Mouse (Mus musculus): ENCODE measurements around the gene Tmem184c. TPM values are rescaled to one million over a fixed set of nuclear protein-coding genes. Genes with fewer than 3 reads are reported as not detected.

Tmem184c gene
- polyA plus RNA-seq, 1 experiment = 8.0 TPM

DNA sequence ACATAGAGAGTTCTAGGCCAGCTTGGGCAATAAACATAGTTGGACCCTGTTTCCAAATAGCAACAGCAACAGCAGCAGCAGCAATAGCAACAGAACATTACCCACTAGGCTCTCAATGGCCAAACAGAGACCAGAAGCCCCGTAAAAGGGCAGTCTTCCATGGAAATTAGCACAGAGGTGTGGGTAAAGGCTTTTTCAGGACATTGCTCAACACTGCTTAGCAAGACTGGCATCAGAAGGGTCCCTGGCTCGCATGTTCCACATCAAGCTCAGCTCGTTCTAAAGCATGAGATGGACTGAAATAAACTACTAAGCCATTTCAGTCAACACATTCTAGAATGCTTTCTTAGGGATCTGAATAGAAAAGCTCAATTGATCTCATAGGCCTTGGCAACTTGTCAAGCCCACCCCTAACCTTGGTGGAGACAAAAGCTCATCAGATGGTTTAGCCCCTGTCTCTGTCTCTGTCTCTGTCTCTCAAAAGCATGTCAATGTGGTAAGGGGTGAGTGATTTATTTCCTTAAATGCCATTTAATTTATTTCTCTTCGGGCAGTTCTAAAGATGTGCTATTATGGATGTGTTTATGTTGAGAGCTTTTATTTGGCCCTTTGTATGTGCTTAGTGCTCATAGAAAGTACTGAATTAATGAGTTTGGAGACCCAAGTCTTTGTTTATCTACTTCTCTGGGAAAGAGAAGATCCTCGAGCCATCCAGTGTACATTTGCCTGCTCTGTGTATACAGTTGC lies 29.8 kb upstream of the Tmem184c start:
- Histone ChIP-seq H3K27me3 (ENCODE audit: control insufficient read depth, insufficient read depth, insufficient read length) (no peaks in the 10 kb centered on the region), H3ac (ENCODE audit: control insufficient read depth, insufficient read length) (no peak overlapping the region), H3K79me2 (ENCODE audit: control insufficient read depth, insufficient read depth) (no peaks in the 10 kb centered on the region), H3K4me2 (ENCODE audit: low read depth) (no peak overlapping the region), H3K36me3 (ENCODE audit: control insufficient read depth, insufficient read depth) (no peaks in the 10 kb centered on the region), H3K4me3 (no peak overlapping the region)
- no peak for TF ChIP-seq TCF12 (IDR thresholded peaks at IDR 0.05; ENCODE audit: insufficient read depth, poor library complexity, severe bottlenecking)
- TF ChIP-seq MYOD1 (IDR thresholded peaks at IDR 0.05; ENCODE audit: control insufficient read depth in 1 of 3, insufficient read length in 2 of 3, low read depth in 2 of 3) = no peak
- TF ChIP-seq USF1 (IDR thresholded peaks at IDR 0.05; ENCODE audit: low read depth) = no peak
- TF ChIP-seq TCF3 (IDR thresholded peaks at IDR 0.05; ENCODE audit: insufficient read length, low read depth) = no peak
- no peak for TF ChIP-seq POLR2A (IDR thresholded peaks at IDR 0.05; ENCODE audit: insufficient read length, low read depth)
- TF ChIP-seq REST (IDR thresholded peaks at IDR 0.05; ENCODE audit: insufficient read depth, insufficient read length) = no peak

GRCm38 (mm10) chr8:77637593-77637992 lies 27.1 kb upstream of the Tmem184c start:
- H3K27me3 ChIP-seq (ENCODE audit: control insufficient read depth, insufficient read depth, insufficient read length) = no peaks in the 10 kb centered on the region
- no peak overlapping the region for H3ac ChIP-seq (ENCODE audit: control insufficient read depth, insufficient read length)
- no peak overlapping the region for H3K4me3 ChIP-seq
- H3K36me3 ChIP-seq (ENCODE audit: control insufficient read depth, insufficient read depth) = no peaks in the 10 kb centered on the region
- H3K79me2 ChIP-seq (ENCODE audit: control insufficient read depth, insufficient read depth) = no peaks in the 10 kb centered on the region
- TF ChIP-seq POLR2AphosphoS2 (IDR thresholded peaks at IDR 0.05; ENCODE audit: insufficient read length, low read depth) (no peak), MYOD1 (IDR thresholded peaks at IDR 0.05; ENCODE audit: control insufficient read depth in 1 of 3, insufficient read length in 2 of 3, low read depth in 2 of 3) (peak; percentile 73 to 90 (median 88)), MYOG (IDR thresholded peaks at IDR 0.05; ENCODE audit: control insufficient read depth in 1 of 3, insufficient read depth in 1 of 3, insufficient read length in 2 of 3, low read depth in 2 of 3) (peak in 2 of 3 experiments; percentile 67 to 69), REST (IDR thresholded peaks at IDR 0.05; ENCODE audit: insufficient read depth, insufficient read length) (no peak), TCF12 (IDR thresholded peaks at IDR 0.05; ENCODE audit: insufficient read depth, poor library complexity, severe bottlenecking) (peak; percentile 52)
- H3K4me2 ChIP-seq (ENCODE audit: low read depth) = no peak overlapping the region

GRCm38 (mm10) chr8:77634035-77634434 lies 23.5 kb upstream of the Tmem184c start:
- Histone ChIP-seq H3K36me3 (ENCODE audit: control insufficient read depth, insufficient read depth) (no peaks in the 10 kb centered on the region), H3K4me3 (no peak overlapping the region), H3K79me2 (ENCODE audit: control insufficient read depth, insufficient read depth) (no peaks in the 10 kb centered on the region), H3ac (ENCODE audit: control insufficient read depth, insufficient read length) (no peak overlapping the region), H3K4me2 (ENCODE audit: low read depth) (no peak overlapping the region), H3K27me3 (ENCODE audit: control insufficient read depth, insufficient read depth, insufficient read length) (no peaks in the 10 kb centered on the region)
- TF ChIP-seq MAX (IDR thresholded peaks at IDR 0.05; ENCODE audit: low read depth) (no peak), MYOD1 (IDR thresholded peaks at IDR 0.05; ENCODE audit: control insufficient read depth in 1 of 3, insufficient read length in 2 of 3, low read depth in 2 of 3) (no peak), REST (IDR thresholded peaks at IDR 0.05; ENCODE audit: insufficient read depth, insufficient read length) (no peak), USF1 (IDR thresholded peaks at IDR 0.05; ENCODE audit: low read depth) (no peak), CEBPB (IDR thresholded peaks at IDR 0.05; ENCODE audit: insufficient read depth, poor library complexity, severe bottlenecking) (no peak), TCF3 (IDR thresholded peaks at IDR 0.05; ENCODE audit: insufficient read length, low read depth) (no peak), POLR2A (IDR thresholded peaks at IDR 0.05; ENCODE audit: insufficient read length, low read depth) (no peak), TCF12 (IDR thresholded peaks at IDR 0.05; ENCODE audit: insufficient read depth, poor library complexity, severe bottlenecking) (no peak), SRF (IDR thresholded peaks at IDR 0.05; ENCODE audit: control insufficient read depth, insufficient read length, low read depth) (no peak), POLR2AphosphoS2 (IDR thresholded peaks at IDR 0.05; ENCODE audit: insufficient read length, low read depth) (no peak), MYOG (IDR thresholded peaks at IDR 0.05; ENCODE audit: control insufficient read depth in 1 of 3, insufficient read depth in 1 of 3, insufficient read length in 2 of 3, low read depth in 2 of 3) (no peak), E2F4 (IDR thresholded peaks at IDR 0.05; ENCODE audit: insufficient read depth) (no peak)

- no peaks in the 10 kb centered on the region for H3K79me2 ChIP-seq (ENCODE audit: control insufficient read depth, insufficient read depth)
- H3K36me3 ChIP-seq (ENCODE audit: control insufficient read depth, insufficient read depth) = no peaks in the 10 kb centered on the region
- no peak for TF ChIP-seq POLR2AphosphoS2 (IDR thresholded peaks at IDR 0.05; ENCODE audit: insufficient read length, low read depth)
- no peak for TF ChIP-seq SRF (IDR thresholded peaks at IDR 0.05; ENCODE audit: control insufficient read depth, insufficient read length, low read depth)
- TF ChIP-seq USF1 (IDR thresholded peaks at IDR 0.05; ENCODE audit: low read depth) = no peak
- no peak for TF ChIP-seq E2F4 (IDR thresholded peaks at IDR 0.05; ENCODE audit: insufficient read depth)
- no peak overlapping the region for H3K4me2 ChIP-seq (ENCODE audit: low read depth)
- H3K4me3 ChIP-seq = no peak overlapping the region
- H3ac ChIP-seq (ENCODE audit: control insufficient read depth, insufficient read length) = no peak overlapping the region
- no peaks in the 10 kb centered on the region for H3K27me3 ChIP-seq (ENCODE audit: control insufficient read depth, insufficient read depth, insufficient read length)
Observed at GRCm38 (mm10) chr8:77633211-77633610, 22.7 kb upstream of the Tmem184c start.

DNA sequence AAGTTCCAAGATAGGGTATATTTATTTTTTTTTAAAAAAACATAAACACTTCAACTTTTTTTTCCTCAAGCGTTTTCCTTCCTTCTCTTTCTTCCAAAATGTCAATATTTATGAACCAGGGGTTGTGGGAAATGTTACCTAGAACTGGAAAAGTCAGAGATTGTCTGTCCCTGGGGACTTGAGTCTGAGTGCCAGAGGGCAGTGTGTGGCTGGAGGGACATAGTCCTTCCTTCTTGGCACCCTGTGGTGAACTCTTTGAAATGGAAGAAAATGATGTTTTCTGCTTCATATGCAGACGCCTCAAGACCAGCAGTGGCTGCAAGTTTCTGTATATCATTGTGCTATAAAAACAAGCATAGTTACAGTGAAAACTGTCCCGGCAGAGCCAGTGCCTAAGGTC lies 20.2 kb upstream of the Tmem184c start:
- TF ChIP-seq TCF3 (IDR thresholded peaks at IDR 0.05; ENCODE audit: insufficient read length, low read depth) (no peak), POLR2AphosphoS2 (IDR thresholded peaks at IDR 0.05; ENCODE audit: insufficient read length, low read depth) (no peak), TCF12 (IDR thresholded peaks at IDR 0.05; ENCODE audit: insufficient read depth, poor library complexity, severe bottlenecking) (no peak), MYOG (IDR thresholded peaks at IDR 0.05; ENCODE audit: control insufficient read depth in 1 of 3, insufficient read depth in 1 of 3, insufficient read length in 2 of 3, low read depth in 2 of 3) (no peak), REST (IDR thresholded peaks at IDR 0.05; ENCODE audit: insufficient read depth, insufficient read length) (no peak), E2F4 (IDR thresholded peaks at IDR 0.05; ENCODE audit: insufficient read depth) (no peak), SRF (IDR thresholded peaks at IDR 0.05; ENCODE audit: control insufficient read depth, insufficient read length, low read depth) (no peak)
- Histone ChIP-seq H3K4me2 (ENCODE audit: low read depth) (no peak overlapping the region), H3ac (ENCODE audit: control insufficient read depth, insufficient read length) (no peak overlapping the region), H3K79me2 (ENCODE audit: control insufficient read depth, insufficient read depth) (no peaks in the 10 kb centered on the region), H3K36me3 (ENCODE audit: control insufficient read depth, insufficient read depth) (no peaks in the 10 kb centered on the region), H3K4me3 (no peak overlapping the region), H3K27me3 (ENCODE audit: control insufficient read depth, insufficient read depth, insufficient read length) (no peaks in the 10 kb centered on the region)
